Mouse (Mus musculus): ENCODE data around the gene Baz1b. TPM values are rescaled to one million over a fixed set of nuclear protein-coding genes. Genes with fewer than 3 reads are reported as not detected.

The Baz1b gene
- total and polyA plus RNA-seq, 2 experiments from 2014 or later = 11.9 to 30.0 TPM

DNA sequence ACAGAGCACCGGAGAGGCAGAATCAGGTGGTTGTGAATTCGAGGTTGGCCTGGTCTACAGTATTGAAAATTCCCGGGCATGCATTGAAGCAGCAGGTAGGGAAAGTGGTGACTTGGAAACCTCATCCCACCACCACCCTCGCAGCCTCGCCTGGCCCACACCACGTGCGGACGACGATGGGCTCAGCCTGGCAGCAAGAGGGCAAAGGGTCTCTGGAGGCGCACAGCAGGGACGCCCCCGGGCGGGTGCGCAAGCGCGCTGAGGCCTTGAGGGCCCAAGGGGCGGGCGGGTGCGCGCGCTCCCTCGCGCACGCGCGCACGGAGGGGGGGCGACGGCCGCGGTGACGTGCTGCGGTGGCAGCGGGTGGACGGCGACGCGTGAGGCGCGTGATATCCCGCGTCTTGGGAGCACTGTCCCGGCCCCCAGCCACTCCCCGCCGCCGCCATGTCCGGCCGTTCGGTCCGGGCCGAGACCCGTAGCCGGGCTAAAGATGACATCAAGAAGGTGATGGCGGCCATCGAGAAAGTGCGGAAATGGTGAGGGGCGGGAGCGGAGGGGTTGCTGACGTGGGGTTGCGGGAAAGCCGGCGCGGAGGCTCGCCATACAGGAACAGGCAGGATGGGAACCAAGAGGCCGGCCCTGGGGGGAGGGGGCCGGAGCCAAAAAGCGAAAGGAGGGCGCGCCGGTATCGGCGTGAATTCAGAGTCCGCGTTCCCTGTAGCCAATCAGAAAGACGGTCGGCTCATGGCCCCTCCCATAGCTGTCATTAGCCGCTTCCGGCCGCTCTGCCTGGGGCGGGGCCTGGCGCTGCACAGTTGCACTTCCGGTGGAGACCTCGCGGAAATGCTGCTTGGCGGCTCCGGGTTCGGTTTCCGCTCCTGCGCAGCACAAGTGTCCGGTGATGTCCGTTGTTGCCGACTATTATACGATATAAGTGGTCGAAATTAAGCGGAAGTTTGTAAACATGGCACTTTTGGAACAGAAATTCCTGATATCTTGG, 18.7 kb upstream of the Baz1b start, which contains the start of gene Bcl7b:
Gene Bcl7b (plus strand): TSS at position 221 of the 1,000 bp plus-strand sequence.
- Histone ChIP-seq H3K36me3 (replicated peaks; ENCODE audit: control insufficient read depth, insufficient read depth, low read length) (peaks cover 24% of the 10 kb centered on the region), H3K4me3 (ENCODE audit: low read depth, low read length) (peak within 1 kb of the TSS; percentile 79), H3K9me3 (replicated peaks; ENCODE audit: control insufficient read depth, low read length) (no peaks in the 10 kb centered on the region), H3K27ac (ENCODE audit: low read depth) (peak within 1 kb of the TSS; percentile 98), H3K4me1 (ENCODE audit: control insufficient read depth, insufficient read depth) (peaks cover 8% of the 10 kb centered on the region), H3K4me2 (ENCODE audit: low read depth, low read length) (peak within 1 kb of the TSS; percentile 76), H3K9ac (replicated peaks; ENCODE audit: low read depth, low read length) (peak within 1 kb of the TSS; percentile 88), H3K27me3 (ENCODE audit: control insufficient read depth, insufficient read depth, low read length) (no peaks in the 10 kb centered on the region)
- TF ChIP-seq CTCF (IDR thresholded peaks at IDR 0.05; ENCODE audit: low read depth) = no peak
- TF ChIP-seq EP300 (IDR thresholded peaks at IDR 0.05; ENCODE audit: low read depth) = peak; percentile 69; the same call in 1 of the 2 replicates
- peak; percentile 96 for DNase-seq (ENCODE audit: low spot score)
- 3% methylated on average over 75 of the region's 95 CpGs for WGBS
- peak; percentile 98 for ATAC-seq (ENCODE audit: insufficient read depth, low read depth)

DNA sequence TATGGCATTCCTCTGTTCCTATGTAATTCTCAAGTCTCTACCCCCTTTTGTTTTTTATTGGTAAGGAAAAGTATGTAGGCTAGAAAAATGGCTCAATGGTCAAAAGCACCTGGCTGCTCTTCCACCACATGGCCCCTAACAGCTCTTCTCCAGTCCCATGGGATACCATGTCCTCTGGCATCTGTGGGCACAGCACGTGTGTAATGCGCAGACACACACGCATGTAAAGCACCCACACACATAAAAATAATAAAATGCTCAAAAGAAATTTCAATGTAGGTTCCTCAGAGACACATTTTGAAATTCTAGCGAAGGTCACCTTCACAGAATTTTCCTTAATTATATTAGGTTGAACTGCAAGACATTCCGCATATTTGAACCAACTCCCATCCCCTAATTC, 17.6 kb upstream of the Baz1b start:
- Histone ChIP-seq H3K36me3 (replicated peaks; ENCODE audit: control insufficient read depth, insufficient read depth, low read length) (peaks cover 34% of the 10 kb centered on the region), H3K4me1 (ENCODE audit: control insufficient read depth, insufficient read depth) (peaks cover 8% of the 10 kb centered on the region), H3K9me3 (replicated peaks; ENCODE audit: control insufficient read depth, low read length) (no peaks in the 10 kb centered on the region), H3K27me3 (ENCODE audit: control insufficient read depth, insufficient read depth, low read length) (no peaks in the 10 kb centered on the region), H3K27ac (ENCODE audit: low read depth) (peak overlapping the region; percentile 98), H3K4me2 (ENCODE audit: low read depth, low read length) (peak overlapping the region; percentile 76), H3K9ac (replicated peaks; ENCODE audit: low read depth, low read length) (peak overlapping the region; percentile 88), H3K4me3 (ENCODE audit: low read depth, low read length) (peak overlapping the region; percentile 79)
- WGBS = 85% methylated on average over 5 of the region's 5 CpGs
- TF ChIP-seq EP300 (IDR thresholded peaks at IDR 0.05; ENCODE audit: low read depth) (no peak), CTCF (IDR thresholded peaks at IDR 0.05; ENCODE audit: low read depth) (no peak)
- ATAC-seq (ENCODE audit: insufficient read depth, low read depth) (no peak), DNase-seq (ENCODE audit: low spot score) (no peak)

DNA sequence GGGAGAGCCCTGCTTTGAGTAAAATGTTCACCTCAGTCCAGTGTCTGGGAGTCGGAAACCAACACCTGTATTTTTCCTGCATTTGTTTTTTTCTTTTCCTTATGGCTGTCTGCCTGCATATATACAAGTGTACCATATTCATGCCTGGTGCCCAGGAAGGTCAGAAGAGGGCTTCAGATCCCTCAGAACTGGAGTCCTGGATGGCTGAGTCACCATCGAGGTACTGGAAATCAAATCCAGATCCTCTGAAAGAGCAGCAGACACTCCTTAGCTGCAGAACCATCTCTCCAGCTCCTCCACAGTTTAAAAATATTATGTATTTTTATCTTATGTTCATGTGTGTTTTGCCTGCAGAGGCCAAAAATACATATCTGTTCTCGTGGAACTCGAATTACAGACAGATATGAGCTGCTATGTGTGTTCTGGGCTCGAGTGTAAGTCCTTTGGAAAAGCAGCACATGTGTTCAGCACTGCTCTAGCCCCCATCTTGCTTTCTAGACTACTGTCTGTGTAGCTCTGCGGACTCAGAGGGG, 15.3 kb upstream of the Baz1b start:
- no peak for ATAC-seq (ENCODE audit: insufficient read depth, low read depth)
- Histone ChIP-seq H3K4me3 (ENCODE audit: low read depth, low read length) (no peak overlapping the region), H3K9ac (replicated peaks; ENCODE audit: low read depth, low read length) (no peak overlapping the region), H3K9me3 (replicated peaks; ENCODE audit: control insufficient read depth, low read length) (no peaks in the 10 kb centered on the region), H3K27ac (ENCODE audit: low read depth) (no peak overlapping the region), H3K27me3 (ENCODE audit: control insufficient read depth, insufficient read depth, low read length) (no peaks in the 10 kb centered on the region), H3K4me2 (ENCODE audit: low read depth, low read length) (no peak overlapping the region), H3K36me3 (replicated peaks; ENCODE audit: control insufficient read depth, insufficient read depth, low read length) (peaks cover 52% of the 10 kb centered on the region), H3K4me1 (ENCODE audit: control insufficient read depth, insufficient read depth) (peaks cover 8% of the 10 kb centered on the region)
- WGBS = 87% methylated on average over 6 of the region's 6 CpGs
- TF ChIP-seq EP300 (IDR thresholded peaks at IDR 0.05; ENCODE audit: low read depth) = no peak
- no peak for TF ChIP-seq CTCF (IDR thresholded peaks at IDR 0.05; ENCODE audit: low read depth)
- no peak for DNase-seq (ENCODE audit: low spot score)

DNA sequence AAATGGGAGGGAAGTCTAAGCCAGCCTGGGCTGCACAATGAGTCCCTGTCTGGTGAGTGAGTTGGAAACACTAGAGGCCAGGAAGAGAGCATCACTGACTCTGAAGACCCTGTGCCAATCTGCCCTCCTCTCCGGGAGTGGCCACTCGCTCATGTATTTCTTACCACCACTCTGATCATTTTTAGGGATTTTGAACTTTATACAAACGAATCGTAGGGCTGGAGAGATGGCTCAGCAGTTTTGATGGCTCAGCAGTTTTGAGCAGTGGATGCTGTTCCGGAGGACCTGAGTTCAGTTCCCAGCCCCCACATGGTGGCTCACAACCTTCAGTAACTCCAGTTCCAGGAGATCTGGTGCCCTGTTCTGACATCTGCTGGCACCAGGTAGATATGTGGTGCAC, 14.1 kb upstream of the Baz1b start:
- ATAC-seq (ENCODE audit: insufficient read depth, low read depth) = no peak
- H3K36me3 ChIP-seq (replicated peaks; ENCODE audit: control insufficient read depth, insufficient read depth, low read length) = peaks cover 64% of the 10 kb centered on the region
- no peak overlapping the region for H3K4me2 ChIP-seq (ENCODE audit: low read depth, low read length)
- no peaks in the 10 kb centered on the region for H3K9me3 ChIP-seq (replicated peaks; ENCODE audit: control insufficient read depth, low read length)
- no peaks in the 10 kb centered on the region for H3K27me3 ChIP-seq (ENCODE audit: control insufficient read depth, insufficient read depth, low read length)
- H3K4me3 ChIP-seq (ENCODE audit: low read depth, low read length) = no peak overlapping the region
- no peak overlapping the region for H3K27ac ChIP-seq (ENCODE audit: low read depth)
- TF ChIP-seq CTCF (IDR thresholded peaks at IDR 0.05; ENCODE audit: low read depth) (no peak), EP300 (IDR thresholded peaks at IDR 0.05; ENCODE audit: low read depth) (no peak)
- no peak overlapping the region for H3K9ac ChIP-seq (replicated peaks; ENCODE audit: low read depth, low read length)
- 96% methylated on average over 5 of the region's 5 CpGs for WGBS
- peaks cover 8% of the 10 kb centered on the region for H3K4me1 ChIP-seq (ENCODE audit: control insufficient read depth, insufficient read depth)
- no peak for DNase-seq (ENCODE audit: low spot score)

GRCm38 (mm10) chr5:135175086-135175485, 12.0 kb upstream of the Baz1b start:
- Histone ChIP-seq H3K27ac (ENCODE audit: low read depth) (no peak overlapping the region), H3K9ac (replicated peaks; ENCODE audit: low read depth, low read length) (no peak overlapping the region), H3K9me3 (replicated peaks; ENCODE audit: control insufficient read depth, low read length) (no peaks in the 10 kb centered on the region), H3K36me3 (replicated peaks; ENCODE audit: control insufficient read depth, insufficient read depth, low read length) (peaks cover 85% of the 10 kb centered on the region), H3K4me1 (ENCODE audit: control insufficient read depth, insufficient read depth) (no peaks in the 10 kb centered on the region), H3K4me2 (ENCODE audit: low read depth, low read length) (no peak overlapping the region), H3K27me3 (ENCODE audit: control insufficient read depth, insufficient read depth, low read length) (no peaks in the 10 kb centered on the region), H3K4me3 (ENCODE audit: low read depth, low read length) (no peak overlapping the region)
- DNase-seq (ENCODE audit: low spot score) (no peak), ATAC-seq (ENCODE audit: insufficient read depth, low read depth) (no peak)
- TF ChIP-seq CTCF (IDR thresholded peaks at IDR 0.05; ENCODE audit: low read depth) (no peak), EP300 (IDR thresholded peaks at IDR 0.05; ENCODE audit: low read depth) (no peak)
